Mouse (Mus musculus) heart, postnatal 0 days (tissue): ENCODE measurements around the gene Dennd2c.

Experiments
- CTCF ChIP-seq: IDR thresholded peaks from 2 replicates; pipeline ENCODE4 v1.5.1; 2016; ENCODE audit warnings: antibody characterized with exemption, control low read depth, low read depth
- EP300 ChIP-seq: IDR thresholded peaks from 2 replicates; pipeline ENCODE4 v1.6.1; 2016; ENCODE audit warnings: antibody characterized with exemption, low read depth

GRCm38 (mm10) chr3:103128251-103128650 is 25.8 kb downstream of the Dennd2c start:
- TF ChIP-seq CTCF (no peak), EP300 (no peak)
